Mouse (Mus musculus): ENCODE measurements at regions not wholly inside any gene's neighbourhood (a gene's known extent, or its start where the extent isn't known, plus 50 kb on each side); places are given as distances from the start of the nearest gene placed in this dataset.

- DNase-seq, result no peak
Observed at GRCm38 (mm10) chr1:90289732-90290215, 86.0 kb downstream of the Ackr3 start.

GRCm38 (mm10) chr1:90290428-90291197 is 86.8 kb downstream of the Ackr3 start:
- DNase-seq, result no peak

GRCm38 (mm10) chr1:90291256-90291655 is 87.5 kb downstream of the Ackr3 start:
- DNase-seq, result no peak

- no peak for DNase-seq
Observed at GRCm38 (mm10) chr1:90297751-90298150, 94.0 kb downstream of the Ackr3 start.

- DNase-seq, result no peak
Observed at GRCm38 (mm10) chr1:90300229-90300628, 96.4 kb downstream of the Ackr3 start.

GRCm38 (mm10) chr1:90304331-90304730 is 100.6 kb downstream of the Ackr3 start:
- DNase-seq, result no peak

- DNase-seq, result no peak
Observed at GRCm38 (mm10) chr1:90311016-90311415, 107.2 kb downstream of the Ackr3 start.

GRCm38 (mm10) chr1:90311649-90312442 is 108.1 kb downstream of the Ackr3 start:
- DNase-seq, result no peak

- DNase-seq, result no peak
Observed at GRCm38 (mm10) chr1:90313750-90314359, 110.1 kb downstream of the Ackr3 start.

GRCm38 (mm10) chr1:90317902-90318301 is 114.1 kb downstream of the Ackr3 start:
- DNase-seq, result no peak

GRCm38 (mm10) chr1:90318502-90318901 is 114.7 kb downstream of the Ackr3 start:
- DNase-seq, result no peak

- no peak for DNase-seq
Observed at GRCm38 (mm10) chr1:90320518-90320917, 116.7 kb downstream of the Ackr3 start.

GRCm38 (mm10) chr1:90321501-90321900 is 117.7 kb downstream of the Ackr3 start:
- no peak for DNase-seq

GRCm38 (mm10) chr1:90327237-90327636 is 123.5 kb downstream of the Ackr3 start:
- no peak for DNase-seq

GRCm38 (mm10) chr1:90332531-90332930 is 128.8 kb downstream of the Ackr3 start:
- DNase-seq, result no peak

- DNase-seq, result no peak
Observed at GRCm38 (mm10) chr1:90333676-90334430, 130.1 kb downstream of the Ackr3 start.

- no peak for DNase-seq
Observed at GRCm38 (mm10) chr1:90335001-90335747, 131.4 kb downstream of the Ackr3 start.

- DNase-seq, result no peak
Observed at GRCm38 (mm10) chr1:90337876-90338316, 134.1 kb downstream of the Ackr3 start.

- DNase-seq, result no peak
Observed at GRCm38 (mm10) chr1:90342346-90342745, 138.6 kb downstream of the Ackr3 start.

- DNase-seq, result no peak
Observed at GRCm38 (mm10) chr1:90343492-90343891, 139.7 kb downstream of the Ackr3 start.

- DNase-seq, result no peak
Observed at GRCm38 (mm10) chr1:90347032-90347431, 143.3 kb downstream of the Ackr3 start.

- DNase-seq, result no peak
Observed at GRCm38 (mm10) chr1:90349611-90350010, 145.8 kb downstream of the Ackr3 start.

Measured in thymus, adult 18-20 months (tissue).